Mouse (Mus musculus) liver, postnatal 0 days (tissue): ENCODE data around the gene Hmcn1.

ENCODE experiments used
- CTCF ChIP-seq: sonication (generic); IDR thresholded peaks from 2 replicates; pipeline ENCODE4 v1.5.1; 2016; ENCODE audit warnings: antibody characterized with exemption, low read depth
- EP300 ChIP-seq: IDR thresholded peaks from 2 replicates; pipeline ENCODE4 v1.6.1; 2016; ENCODE audit warnings: antibody characterized with exemption, low read depth, mild to moderate bottlenecking

GRCm38 (mm10) chr1:151019273-151019890, 26.1 kb upstream of the Hmcn1 start:
- no peak for TF ChIP-seq CTCF
- no peak for TF ChIP-seq EP300
